Mouse (Mus musculus): ENCODE measurements at regions not wholly inside any gene's neighbourhood (a gene's known extent, or its start where the extent isn't known, plus 50 kb on each side); places are given as distances from the start of the nearest gene placed in this dataset.

DNA sequence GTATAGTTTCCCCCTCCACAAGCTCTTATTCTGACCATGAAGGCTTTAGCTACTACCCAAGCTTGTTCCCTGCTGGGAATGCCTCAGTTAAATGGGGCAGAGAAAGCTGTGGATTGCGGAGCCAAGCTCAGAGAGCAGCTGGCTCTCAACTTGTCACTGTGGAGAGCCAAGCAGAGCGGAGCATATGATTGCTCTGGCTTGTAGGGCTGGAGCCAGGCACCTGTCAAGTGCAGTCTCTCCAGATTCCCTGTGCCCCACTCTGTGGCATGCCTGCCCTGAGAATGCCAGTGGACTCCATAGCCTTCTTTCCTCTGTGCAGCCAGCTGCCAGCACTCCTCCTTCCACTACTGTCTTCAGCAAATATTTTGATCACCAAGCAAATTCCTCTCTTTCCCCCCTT is 117.9 kb downstream of the Bmp2 start:
- WGBS = 65% methylated on average over 2 of the region's 2 CpGs
- no peak overlapping the region for H3K4me3 ChIP-seq (replicated peaks; ENCODE audit: extremely low read depth, low read depth, low read length)
- DNase-seq = no peak
- TF ChIP-seq CTCF (IDR thresholded peaks at IDR 0.05; ENCODE audit: insufficient read depth, low read length) = no peak
- TF ChIP-seq POLR2A (IDR thresholded peaks at IDR 0.05; ENCODE audit: borderline replicate concordance, extremely low read depth, low read depth, low read length) = no peak
- no peaks in the 10 kb centered on the region for H3K4me1 ChIP-seq (ENCODE audit: control insufficient read depth, insufficient read depth, low read length)

DNA sequence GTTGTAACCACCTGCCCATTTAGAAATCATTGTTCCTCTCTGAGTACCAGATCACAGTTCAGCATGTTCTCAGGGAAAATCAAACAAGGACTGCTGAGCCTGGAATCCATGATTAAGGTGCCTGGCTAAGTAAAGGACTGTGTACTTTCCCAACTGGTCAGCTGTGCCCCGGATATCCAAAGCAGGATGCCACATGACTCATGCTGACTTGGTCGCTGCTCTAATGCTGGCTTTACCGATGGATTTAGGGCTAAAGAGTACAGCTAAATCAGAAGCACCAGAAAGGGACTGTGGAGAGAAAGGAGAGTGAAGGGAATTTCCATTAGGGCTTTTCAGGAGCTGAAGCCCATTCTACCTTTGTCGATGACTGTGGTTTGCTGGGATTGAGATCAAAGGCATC is 119.6 kb downstream of the Bmp2 start:
- 74% methylated on average over 4 of the region's 4 CpGs for WGBS
- Histone ChIP-seq H3K4me1 (ENCODE audit: control insufficient read depth, insufficient read depth, low read length) (no peaks in the 10 kb centered on the region), H3K4me3 (replicated peaks; ENCODE audit: extremely low read depth, low read depth, low read length) (no peak overlapping the region)
- TF ChIP-seq CTCF (IDR thresholded peaks at IDR 0.05; ENCODE audit: insufficient read depth, low read length) (no peak), POLR2A (IDR thresholded peaks at IDR 0.05; ENCODE audit: borderline replicate concordance, extremely low read depth, low read depth, low read length) (no peak)
- DNase-seq = no peak

DNA sequence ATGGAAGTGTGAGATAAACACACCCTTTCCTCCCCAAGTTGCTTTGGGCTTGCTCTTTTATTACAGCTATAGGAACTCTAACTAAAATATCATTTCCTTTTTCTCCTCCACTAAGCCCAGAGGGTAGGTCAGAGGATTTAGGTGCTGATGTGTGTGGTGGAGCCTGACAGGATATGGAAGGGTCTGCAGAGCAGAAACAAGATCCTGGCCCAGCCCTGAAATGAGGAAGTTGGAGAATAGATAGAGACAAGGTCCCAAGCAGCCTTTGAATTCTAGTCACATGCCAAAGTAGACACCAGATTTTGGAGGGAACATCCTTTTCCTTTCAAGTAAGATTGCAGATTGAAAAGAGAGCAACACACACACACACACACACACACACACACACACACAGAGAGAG is 132.4 kb downstream of the Bmp2 start:
- Histone ChIP-seq H3K4me3 (replicated peaks; ENCODE audit: extremely low read depth, low read depth, low read length) (no peak overlapping the region), H3K4me1 (ENCODE audit: control insufficient read depth, insufficient read depth, low read length) (no peaks in the 10 kb centered on the region)
- DNase-seq = no peak
- TF ChIP-seq CTCF (IDR thresholded peaks at IDR 0.05; ENCODE audit: insufficient read depth, low read length) (no peak), POLR2A (IDR thresholded peaks at IDR 0.05; ENCODE audit: borderline replicate concordance, extremely low read depth, low read depth, low read length) (no peak)

DNA sequence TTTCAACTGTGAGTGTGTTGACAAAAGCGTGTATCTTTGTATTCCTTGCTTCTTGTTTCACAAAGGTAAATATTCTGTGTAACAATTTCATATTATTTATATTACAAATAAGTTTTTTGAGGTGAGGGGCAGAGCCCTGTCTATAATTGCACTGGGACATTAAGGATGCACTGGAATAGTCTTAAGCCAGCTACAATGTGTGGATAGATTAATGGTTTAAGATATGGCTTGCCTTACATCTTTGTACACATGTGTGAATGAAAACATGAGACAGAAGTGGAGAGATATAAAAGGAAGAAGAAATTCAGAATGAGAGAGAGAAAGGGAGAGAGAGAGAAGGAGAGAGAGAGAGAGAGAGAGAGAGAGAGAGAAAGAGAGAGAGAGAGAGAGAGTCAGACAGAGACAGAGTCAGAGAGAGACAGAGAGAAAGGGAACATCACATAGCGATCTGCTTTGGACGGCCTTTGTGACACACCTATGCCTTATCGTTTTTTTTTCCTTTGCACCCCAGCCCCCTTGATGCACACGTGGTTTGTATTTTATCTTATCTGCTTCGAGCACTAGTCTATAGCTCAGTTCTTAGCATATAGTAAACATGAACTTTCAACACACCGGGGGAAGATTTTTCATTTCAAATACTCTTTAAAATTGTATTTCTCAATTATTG is 136.3 kb downstream of the Bmp2 start:
- TF ChIP-seq CTCF (IDR thresholded peaks at IDR 0.05; ENCODE audit: insufficient read depth, low read length) = no peak
- TF ChIP-seq POLR2A (IDR thresholded peaks at IDR 0.05; ENCODE audit: borderline replicate concordance, extremely low read depth, low read depth, low read length) = no peak
- DNase-seq = no peak
- no peak overlapping the region for H3K4me3 ChIP-seq (replicated peaks; ENCODE audit: extremely low read depth, low read depth, low read length)
- H3K4me1 ChIP-seq (ENCODE audit: control insufficient read depth, insufficient read depth, low read length) = no peaks in the 10 kb centered on the region
- 60% methylated on average over 7 of the region's 7 CpGs for WGBS

DNA sequence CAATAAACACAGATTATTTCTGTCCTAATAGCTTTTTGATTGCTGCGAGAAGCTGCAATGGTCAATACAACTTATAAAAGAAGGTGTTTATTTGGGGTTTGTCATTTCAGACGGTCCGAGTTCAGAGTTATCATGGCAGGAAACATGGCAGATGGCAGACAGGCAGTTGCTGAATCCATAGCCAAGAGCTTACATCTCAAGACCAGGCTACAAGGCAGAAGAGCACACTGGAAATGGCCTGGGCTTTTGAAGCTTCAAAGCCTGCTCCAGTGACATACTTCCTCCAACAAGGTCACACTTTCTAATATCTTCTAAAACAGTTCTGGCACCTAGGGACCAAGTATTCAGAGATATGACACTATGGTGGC is 136.8 kb downstream of the Bmp2 start:
- WGBS = 58% methylated on average over 3 of the region's 3 CpGs
- H3K4me3 ChIP-seq (replicated peaks; ENCODE audit: extremely low read depth, low read depth, low read length) = no peak overlapping the region
- no peak for TF ChIP-seq CTCF (IDR thresholded peaks at IDR 0.05; ENCODE audit: insufficient read depth, low read length)
- H3K4me1 ChIP-seq (ENCODE audit: control insufficient read depth, insufficient read depth, low read length) = no peaks in the 10 kb centered on the region
- DNase-seq = no peak

DNA sequence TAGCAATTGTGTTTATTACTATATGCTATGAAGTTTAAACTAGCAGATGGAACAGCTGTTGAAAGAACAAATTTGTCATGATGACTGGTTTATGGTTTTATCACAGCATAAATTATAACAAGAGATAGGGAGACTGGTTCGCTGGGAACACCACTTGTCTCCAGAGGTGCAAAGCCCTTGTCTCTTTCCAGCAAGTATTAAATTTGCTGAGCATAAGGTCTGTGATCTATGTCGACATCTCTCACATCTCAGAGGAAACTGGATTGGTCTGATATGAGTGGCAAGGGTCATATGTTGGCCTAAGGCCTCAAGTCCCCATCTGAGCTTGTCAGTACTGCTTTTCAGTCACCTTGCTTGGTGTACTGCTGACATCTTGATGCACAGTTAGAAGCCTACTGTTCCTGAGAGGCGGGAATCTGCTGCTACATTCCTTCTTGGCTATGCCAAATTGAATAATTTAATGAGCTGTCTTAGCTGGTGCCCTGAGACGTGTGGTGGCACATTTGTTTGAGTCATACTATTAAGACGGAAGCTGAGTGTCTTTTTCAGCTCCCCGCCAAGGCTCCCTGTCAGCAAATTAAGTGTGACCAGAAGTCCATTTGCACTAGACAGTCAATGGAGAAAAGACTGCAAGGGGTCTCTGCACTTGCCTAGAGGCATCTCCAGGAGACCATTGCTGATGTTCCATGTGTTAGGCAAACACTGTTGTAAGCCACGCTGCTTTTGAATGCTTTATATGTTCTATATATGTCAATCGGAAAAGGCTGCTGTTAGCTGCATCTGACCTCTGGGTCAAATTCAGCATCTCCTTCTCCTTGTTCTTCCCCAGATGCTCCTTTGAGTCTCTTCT is 157.0 kb downstream of the Bmp2 start:
- no peak for DNase-seq
- TF ChIP-seq POLR2A (IDR thresholded peaks at IDR 0.05; ENCODE audit: borderline replicate concordance, extremely low read depth, low read depth, low read length) (no peak), CTCF (IDR thresholded peaks at IDR 0.05; ENCODE audit: insufficient read depth, low read length) (no peak)
- 59% methylated on average over 8 of the region's 8 CpGs for WGBS
- no peak overlapping the region for H3K4me3 ChIP-seq (replicated peaks; ENCODE audit: extremely low read depth, low read depth, low read length)
- no peaks in the 10 kb centered on the region for H3K4me1 ChIP-seq (ENCODE audit: control insufficient read depth, insufficient read depth, low read length)

DNA sequence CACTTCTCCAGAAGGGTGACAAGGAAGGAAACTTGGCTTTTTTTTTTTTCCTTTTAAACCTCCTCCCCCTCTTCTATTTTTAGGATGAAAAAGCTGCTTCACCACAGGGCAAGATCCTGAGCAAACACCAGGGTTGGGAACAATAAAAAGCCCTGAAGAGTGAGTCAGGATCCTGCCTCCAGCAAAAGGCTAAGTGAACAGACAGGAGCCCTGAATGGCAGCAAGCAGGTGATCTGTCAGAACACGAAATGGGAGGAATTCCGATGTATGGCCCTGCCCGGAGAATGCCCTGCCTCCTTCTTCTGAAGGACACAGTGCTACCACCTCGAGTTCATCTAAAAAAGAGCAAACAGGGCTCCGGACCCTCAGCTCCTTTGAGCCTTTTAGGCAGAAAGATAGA is 164.3 kb downstream of the Bmp2 start:
- Histone ChIP-seq H3K4me1 (ENCODE audit: control insufficient read depth, insufficient read depth, low read length) (no peaks in the 10 kb centered on the region), H3K4me3 (replicated peaks; ENCODE audit: extremely low read depth, low read depth, low read length) (no peak overlapping the region)
- DNase-seq = no peak
- 35% methylated on average over 5 of the region's 5 CpGs for WGBS
- TF ChIP-seq CTCF (IDR thresholded peaks at IDR 0.05; ENCODE audit: insufficient read depth, low read length) (no peak), POLR2A (IDR thresholded peaks at IDR 0.05; ENCODE audit: borderline replicate concordance, extremely low read depth, low read depth, low read length) (no peak)

DNA sequence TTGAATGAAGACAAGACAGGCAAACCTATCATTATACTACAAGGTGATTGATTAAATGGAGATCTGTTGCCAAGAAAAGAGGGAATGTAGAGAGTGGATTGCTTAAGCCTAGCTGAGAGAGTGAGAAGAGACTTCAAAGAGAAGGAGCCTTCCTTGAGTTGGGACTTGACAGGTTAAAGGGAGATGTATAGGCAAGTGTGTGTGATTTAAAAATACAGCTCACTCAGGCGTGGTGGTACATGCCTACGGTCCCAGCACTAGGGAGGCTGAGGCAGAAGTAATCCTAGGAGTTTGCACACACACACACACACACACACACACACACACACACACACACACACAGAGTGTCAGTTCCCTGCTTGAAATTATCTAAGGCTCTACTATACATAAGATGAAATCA is 165.1 kb downstream of the Bmp2 start:
- 54% methylated on average over 2 of the region's 2 CpGs for WGBS
- DNase-seq = no peak
- TF ChIP-seq POLR2A (IDR thresholded peaks at IDR 0.05; ENCODE audit: borderline replicate concordance, extremely low read depth, low read depth, low read length) (no peak), CTCF (IDR thresholded peaks at IDR 0.05; ENCODE audit: insufficient read depth, low read length) (no peak)
- no peak overlapping the region for H3K4me3 ChIP-seq (replicated peaks; ENCODE audit: extremely low read depth, low read depth, low read length)
- no peaks in the 10 kb centered on the region for H3K4me1 ChIP-seq (ENCODE audit: control insufficient read depth, insufficient read depth, low read length)

GRCm38 (mm10) chr2:133724310-133724709 is 172.4 kb downstream of the Bmp2 start:
- Histone ChIP-seq H3K4me1 (ENCODE audit: control insufficient read depth, insufficient read depth, low read length) (no peaks in the 10 kb centered on the region), H3K4me3 (replicated peaks; ENCODE audit: extremely low read depth, low read depth, low read length) (no peak overlapping the region)
- whole genome bisulfite sequencing = 67% methylated on average over 7 of the region's 7 CpGs
- TF ChIP-seq POLR2A (IDR thresholded peaks at IDR 0.05; ENCODE audit: borderline replicate concordance, extremely low read depth, low read depth, low read length) = no peak
- peak; percentile 21; the same call in 1 of the 2 replicates for TF ChIP-seq CTCF (IDR thresholded peaks at IDR 0.05; ENCODE audit: insufficient read depth, low read length)
- DNase-seq = no peak

DNA sequence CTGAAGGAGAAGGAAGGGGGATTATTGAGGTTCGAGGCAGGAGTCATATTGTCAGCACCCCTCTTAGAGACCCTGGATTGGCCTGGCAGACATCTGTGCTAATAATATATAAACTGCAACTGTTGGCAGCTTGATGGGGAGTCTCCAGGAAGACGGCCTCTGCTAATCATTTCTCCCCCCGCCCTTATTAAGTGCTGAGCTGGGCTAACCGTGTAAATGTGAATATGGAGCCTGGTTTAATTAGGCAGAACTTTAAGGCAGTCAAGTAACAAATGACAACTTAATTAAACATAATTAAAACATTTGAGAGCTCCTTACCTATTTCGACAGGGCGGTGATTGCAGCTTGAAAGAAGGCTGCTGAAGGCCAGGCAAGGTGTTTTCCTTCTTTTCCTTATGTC is 172.8 kb downstream of the Bmp2 start:
- Histone ChIP-seq H3K4me1 (ENCODE audit: control insufficient read depth, insufficient read depth, low read length) (no peaks in the 10 kb centered on the region), H3K4me3 (replicated peaks; ENCODE audit: extremely low read depth, low read depth, low read length) (no peak overlapping the region)
- no peak for TF ChIP-seq POLR2A (IDR thresholded peaks at IDR 0.05; ENCODE audit: borderline replicate concordance, extremely low read depth, low read depth, low read length)
- WGBS = 66% methylated on average over 6 of the region's 6 CpGs
- DNase-seq = no peak

Measured in lung, adult 2 months (tissue).